Mouse (Mus musculus) T-helper 17 cell (primary cell): ENCODE measurements around the gene Icosl.
"Not testable (repeated sequence)": the region's sequence is repeated elsewhere in the genome, so short reads cannot be mapped to it uniquely, and the experiment has no call there.

Source experiments
- in situ Hi-C, 2 experiments: fragments of 300-600 bp; cut with MboI, MseI; formaldehyde crosslinking; loops; 1 replicate in 1 of 2; 2 replicates in 1 of 2; pipeline ENCODE4 v1.15.1; 2025; ENCODE audit warnings: high pct_unique_total_duplicates in 2 of 2

The Icosl gene

DNA sequence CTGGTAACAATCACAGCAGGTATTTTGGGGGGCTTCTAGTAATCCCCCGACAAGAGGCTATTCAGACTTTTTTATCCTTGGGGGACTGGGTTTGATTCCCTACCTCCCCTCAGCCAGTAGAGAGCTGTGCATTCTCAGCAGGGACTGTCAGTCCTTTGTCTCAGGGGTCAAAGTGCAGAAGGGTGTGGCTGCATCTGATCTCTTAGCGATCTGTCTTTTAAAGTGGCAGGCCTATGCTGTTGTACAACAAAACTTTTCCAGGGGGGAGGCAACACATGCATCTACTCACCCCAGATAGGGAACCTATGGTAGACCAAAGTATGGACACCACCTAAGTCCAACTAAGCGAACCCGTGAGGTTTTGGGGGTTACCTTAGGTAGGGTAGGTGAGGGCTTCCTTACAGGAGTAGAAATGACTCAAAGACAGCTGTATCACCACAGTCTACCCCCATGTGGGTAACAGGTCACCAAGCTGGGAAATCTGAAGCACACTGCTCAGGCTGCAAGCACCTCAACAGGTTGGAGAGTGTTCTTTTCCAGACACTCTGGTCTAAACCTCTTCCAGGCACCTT, 45.5 kb downstream of the Icosl start:
- in situ Hi-C loops, result no loop called here

DNA sequence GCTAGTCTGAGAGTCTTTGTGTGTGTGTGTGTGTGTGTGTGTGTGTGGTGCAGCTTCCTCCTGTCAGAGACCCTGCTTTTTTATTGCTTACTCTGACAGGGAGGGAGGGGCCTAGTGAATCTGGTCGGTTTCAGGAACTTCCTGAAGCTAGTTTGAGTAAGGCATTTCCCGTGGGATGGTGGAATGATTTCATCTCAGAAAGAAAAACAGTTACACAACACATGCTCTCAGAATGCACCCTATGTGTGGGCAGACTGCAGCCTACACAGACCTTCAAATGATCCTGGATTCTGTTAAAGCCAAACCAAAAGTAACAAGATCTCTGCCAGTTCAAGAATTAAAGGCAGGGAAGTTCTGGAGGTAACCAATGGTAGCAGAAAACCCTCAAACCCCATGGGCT, 46.1 kb downstream of the Icosl start:
- in situ Hi-C loops, result no loop called here

DNA sequence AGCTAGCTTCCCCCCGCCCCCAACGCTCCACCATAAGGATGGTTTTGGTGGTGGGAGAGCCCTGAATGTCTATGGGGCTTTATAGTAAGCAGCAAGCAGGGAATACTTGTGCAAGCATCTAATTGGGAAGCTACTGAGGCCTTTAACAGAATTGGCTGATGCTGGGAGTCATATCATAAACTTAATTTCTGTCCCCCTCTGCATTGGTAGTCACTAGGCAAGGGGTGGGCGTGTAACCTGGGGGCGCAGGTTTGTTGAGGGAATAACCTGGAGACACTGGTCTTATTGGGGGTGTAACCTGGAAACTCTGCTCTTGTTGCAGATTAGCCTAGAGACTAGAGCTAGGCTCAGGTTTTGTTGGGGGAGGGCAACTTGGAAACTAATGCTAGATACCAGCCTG, 50.3 kb downstream of the Icosl start:
- in situ Hi-C loops, result no loop called here

DNA sequence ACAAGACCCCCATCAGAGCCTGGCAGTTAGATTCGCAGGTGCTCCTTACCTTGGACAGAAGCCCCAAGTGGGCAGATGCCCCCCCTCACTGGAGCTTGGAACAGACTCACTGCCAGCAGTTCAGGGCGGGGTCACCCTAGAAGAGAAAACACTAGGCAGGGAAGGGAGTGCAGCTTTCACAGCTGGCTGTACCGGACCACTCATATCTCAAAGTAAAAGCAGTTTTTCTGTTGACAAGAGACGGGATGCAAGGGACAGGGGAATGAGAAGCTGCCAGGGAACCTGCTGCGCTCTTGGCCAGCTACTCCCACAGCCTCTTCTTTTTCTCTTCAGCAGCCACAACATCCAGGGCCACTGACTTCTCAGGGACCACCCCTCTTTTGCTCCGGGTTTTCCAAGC, 55.0 kb downstream of the Icosl start:
- in situ Hi-C loops, result not testable (repeated sequence)

DNA sequence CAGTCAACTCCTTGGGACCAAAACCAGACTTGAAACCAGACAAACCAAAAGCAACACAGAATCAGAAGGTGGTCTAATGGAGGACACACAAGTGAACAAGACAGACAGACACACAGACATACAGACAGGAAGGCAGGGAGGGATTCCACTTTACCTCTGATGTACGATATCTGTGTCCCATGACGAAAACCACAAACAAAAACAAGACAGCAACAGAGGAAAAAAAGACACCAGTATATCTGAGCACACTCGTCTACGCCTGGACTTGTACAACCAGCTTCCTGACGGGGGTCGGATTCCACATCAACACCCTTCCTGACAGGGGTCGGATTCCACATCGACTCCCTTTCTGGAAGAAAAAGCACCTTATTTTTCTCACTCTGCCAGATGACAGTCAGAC, 56.0 kb downstream of the Icosl start:
- in situ Hi-C loops, result not testable (repeated sequence)

DNA sequence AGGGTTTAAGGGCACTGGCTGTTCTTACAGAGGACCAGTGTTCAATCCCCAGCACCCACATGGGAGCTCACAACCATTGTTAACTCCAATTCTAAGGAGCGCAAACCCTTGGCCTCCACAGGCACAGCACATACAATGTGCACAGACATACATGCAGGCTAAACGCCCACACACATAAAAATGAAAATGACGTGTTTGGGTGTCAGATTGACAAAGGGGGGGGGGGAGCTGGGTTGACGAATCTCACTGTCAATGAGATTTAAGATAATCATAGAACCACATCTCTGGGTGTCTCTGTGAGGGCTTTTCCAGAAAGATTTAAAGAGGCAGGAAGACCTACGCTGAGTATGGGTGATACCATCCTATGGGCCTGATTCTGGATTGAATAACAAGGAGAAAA, 57.2 kb downstream of the Icosl start:
- in situ Hi-C loops, result no loop called here

DNA sequence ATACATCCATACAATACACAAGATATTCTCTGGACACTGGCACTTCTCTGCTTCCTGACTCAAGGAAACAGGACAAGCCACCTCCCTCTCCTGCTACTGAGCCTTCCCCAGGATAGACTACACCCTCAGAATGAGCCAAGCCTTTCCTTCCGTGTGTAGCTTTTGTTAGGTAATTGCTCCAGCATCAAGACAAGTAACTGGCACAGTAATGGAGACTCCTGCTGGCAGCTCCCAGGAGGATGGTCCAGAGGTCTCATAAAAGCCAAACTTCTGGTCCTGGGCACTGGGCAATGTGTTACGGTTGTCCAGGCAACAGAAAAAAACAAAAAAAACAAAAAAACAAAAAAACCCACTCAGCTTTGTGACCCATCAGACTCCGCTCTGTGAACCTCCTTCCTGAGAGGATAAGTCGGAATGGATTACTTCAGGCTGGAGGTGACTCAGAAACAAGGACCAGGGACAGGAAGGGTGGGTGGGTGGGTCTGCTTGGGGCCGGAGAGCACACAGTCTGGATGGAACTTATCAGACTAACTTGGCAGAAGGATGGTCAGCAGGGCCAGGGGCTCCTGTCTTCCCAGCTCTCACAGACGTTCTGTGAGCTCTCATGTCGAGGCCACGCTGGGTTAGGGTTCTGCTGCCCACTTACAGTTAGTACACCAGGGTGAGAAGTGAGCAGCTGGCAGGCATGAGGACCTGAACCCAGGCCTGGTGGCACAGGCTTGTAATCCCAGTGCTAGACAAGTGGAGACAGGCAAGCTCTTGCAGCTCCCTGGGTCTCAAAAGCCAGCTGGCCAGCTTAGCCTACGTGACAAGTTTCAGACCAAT, 58.2 kb downstream of the Icosl start:
- in situ Hi-C loops, result no loop called here

DNA sequence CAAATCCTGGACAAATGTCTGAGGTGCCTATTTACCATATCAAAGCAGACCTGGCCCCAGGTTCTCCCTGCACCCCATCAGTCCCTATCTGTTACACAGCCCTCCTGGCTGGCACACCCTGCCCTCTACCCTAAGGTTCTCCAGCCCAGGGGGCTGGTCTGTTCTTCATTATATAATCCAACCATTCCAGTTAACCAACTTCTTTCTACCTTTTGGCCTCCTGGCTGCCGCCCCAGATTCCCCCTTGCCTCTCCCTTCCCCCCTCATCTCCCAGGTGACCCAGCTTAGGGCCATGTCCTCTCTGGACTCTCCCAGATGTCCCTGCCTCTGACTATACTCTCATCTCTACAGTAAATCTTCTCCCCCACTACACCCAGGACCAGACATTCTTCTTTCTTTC, 58.8 kb downstream of the Icosl start:
- in situ Hi-C loops, result no loop called here

DNA sequence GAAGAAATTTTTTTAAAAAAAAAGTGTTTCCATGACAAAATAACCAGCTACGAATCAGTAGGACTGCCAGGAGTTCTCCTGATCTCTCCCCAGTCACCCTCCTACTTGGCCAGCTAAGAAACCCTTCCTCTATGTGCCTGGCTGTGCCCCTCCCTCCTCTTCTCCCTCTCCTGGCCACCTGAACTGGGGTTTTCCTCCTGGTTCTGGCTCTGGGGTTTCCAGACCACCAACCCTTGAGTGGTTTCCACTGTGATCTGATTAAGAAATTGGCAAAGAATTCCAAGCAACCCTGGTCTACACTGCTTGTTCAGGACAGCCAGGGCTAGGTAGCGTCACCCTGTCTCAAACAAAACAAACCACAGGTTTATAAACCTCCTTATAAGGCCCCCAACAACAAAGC, 59.5 kb downstream of the Icosl start:
- in situ Hi-C loops, result no loop called here

DNA sequence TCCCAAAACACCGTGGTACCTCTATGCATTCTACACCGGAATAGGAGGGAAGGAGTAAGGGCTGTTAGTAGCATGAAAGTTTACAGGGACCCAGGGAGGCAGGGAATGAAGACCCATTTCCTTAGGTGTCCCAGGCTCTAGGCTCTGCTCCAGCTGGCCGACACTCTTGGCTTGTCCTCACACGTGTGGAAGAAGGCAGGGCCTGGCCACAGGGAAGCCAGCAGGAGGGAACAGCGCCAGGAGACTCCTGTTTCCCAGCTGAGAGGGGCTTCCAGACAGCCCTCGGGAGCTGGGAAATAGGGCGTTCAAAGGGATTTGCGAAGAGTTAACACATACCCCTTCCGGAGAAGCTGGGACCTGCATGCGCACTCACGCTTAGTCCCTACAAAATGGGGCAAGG, 60.3 kb downstream of the Icosl start:
- in situ Hi-C loops, result no loop called here

DNA sequence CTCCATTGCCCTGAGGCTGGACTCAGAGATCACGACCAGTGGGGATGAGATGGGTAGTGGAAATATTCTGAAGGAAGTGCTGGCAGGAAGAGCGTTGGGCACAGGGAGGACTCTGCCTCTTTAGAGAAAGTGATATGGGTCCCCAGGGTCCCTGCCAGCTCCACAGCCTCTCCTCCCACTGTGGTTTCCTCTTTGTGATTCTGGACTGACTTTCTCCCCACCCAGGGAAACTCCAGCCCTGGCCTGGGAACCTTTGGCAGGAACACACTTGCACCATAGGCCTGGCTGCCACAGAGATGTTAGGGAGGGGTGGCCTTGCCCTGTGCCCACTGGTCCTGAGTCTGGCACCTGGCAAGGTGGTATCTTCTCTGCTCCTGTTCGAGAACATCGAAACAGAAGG, 60.9 kb downstream of the Icosl start:
- in situ Hi-C loops, result no loop called here
